Mouse (Mus musculus) right cerebral cortex, postnatal 10 days (tissue): Measurements from ENCODE around the gene Wwox.

Experiments
- DNase-seq, 2 experiments: peaks; one replicate each; pipeline ENCODE4 v3.0.0; 2021; ENCODE audit warnings: low spot score in 2 of 2

The Wwox gene

GRCm38 (mm10) chr8:115021731-115022130 is 582.3 kb downstream of the Wwox start:
- no peak for DNase-seq

- DNase-seq = no peak
Observed at GRCm38 (mm10) chr8:115024062-115024461, 584.6 kb downstream of the Wwox start.

- DNase-seq = no peak
Observed at GRCm38 (mm10) chr8:115025390-115026098, 586.1 kb downstream of the Wwox start.

- no peak for DNase-seq
Observed at GRCm38 (mm10) chr8:115026201-115026600, 586.7 kb downstream of the Wwox start.

GRCm38 (mm10) chr8:115033194-115033593 is 593.7 kb downstream of the Wwox start:
- DNase-seq = no peak

GRCm38 (mm10) chr8:115036016-115036415 is 596.6 kb downstream of the Wwox start:
- DNase-seq = no peak

- DNase-seq = no peak
Observed at GRCm38 (mm10) chr8:115038426-115038825, 599.0 kb downstream of the Wwox start.

- DNase-seq = no peak
Observed at GRCm38 (mm10) chr8:115045746-115046145, 606.3 kb downstream of the Wwox start.

GRCm38 (mm10) chr8:115046496-115046895 is 607.0 kb downstream of the Wwox start:
- no peak for DNase-seq

- no peak for DNase-seq
Observed at GRCm38 (mm10) chr8:115058193-115058835, 618.9 kb downstream of the Wwox start.

GRCm38 (mm10) chr8:115063623-115064022 is 624.2 kb downstream of the Wwox start:
- no peak for DNase-seq

- DNase-seq = no peak
Observed at GRCm38 (mm10) chr8:115064691-115065090, 625.2 kb downstream of the Wwox start.

- no peak for DNase-seq
Observed at GRCm38 (mm10) chr8:115065386-115065785, 625.9 kb downstream of the Wwox start.

GRCm38 (mm10) chr8:115066550-115067058 is 627.1 kb downstream of the Wwox start:
- no peak for DNase-seq

GRCm38 (mm10) chr8:115068723-115069122 is 629.3 kb downstream of the Wwox start:
- no peak for DNase-seq

- DNase-seq = no peak
Observed at GRCm38 (mm10) chr8:115070225-115070624, 630.8 kb downstream of the Wwox start.

GRCm38 (mm10) chr8:115071231-115071630 is 631.8 kb downstream of the Wwox start:
- DNase-seq = no peak

- no peak for DNase-seq
Observed at GRCm38 (mm10) chr8:115078296-115078695, 638.8 kb downstream of the Wwox start.

- peak; percentile 32 to 33 for DNase-seq
Observed at GRCm38 (mm10) chr8:115081302-115082207, 642.1 kb downstream of the Wwox start.

- no peak for DNase-seq
Observed at GRCm38 (mm10) chr8:115088162-115088561, 648.7 kb downstream of the Wwox start.

- no peak for DNase-seq
Observed at GRCm38 (mm10) chr8:115089744-115090143, 650.3 kb downstream of the Wwox start.

GRCm38 (mm10) chr8:115090202-115090601 is 650.7 kb downstream of the Wwox start:
- DNase-seq = no peak
